Mouse (Mus musculus) frontal cortex, postnatal 36 days (tissue): ENCODE data around the gene Tjp2.

Experiments
- DNase-seq, 2 experiments: peaks; one replicate each; pipeline ENCODE4 v3.0.0; 2022; ENCODE audit warnings: low spot score in 2 of 2

Tjp2 gene

DNA sequence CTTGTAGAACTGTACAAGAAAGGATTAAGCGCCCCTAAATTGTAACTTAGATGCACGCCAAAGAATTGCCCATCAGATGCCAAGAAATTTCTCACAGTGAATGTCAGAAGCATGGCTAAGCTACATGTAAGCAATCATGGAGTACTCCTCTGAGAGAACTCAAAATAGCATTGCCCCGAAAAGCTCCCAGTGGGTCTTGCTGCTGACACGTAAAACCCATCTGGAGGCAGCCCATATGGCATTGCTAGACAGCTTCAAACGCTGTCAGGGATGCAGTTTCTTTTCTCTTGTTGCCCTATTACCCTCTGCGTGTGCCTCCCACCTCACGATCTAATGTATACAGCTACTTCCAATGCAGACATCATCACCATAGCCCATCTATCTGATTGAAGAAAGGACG is 166.0 kb downstream of the Tjp2 start:
- DNase-seq: no peak

DNA sequence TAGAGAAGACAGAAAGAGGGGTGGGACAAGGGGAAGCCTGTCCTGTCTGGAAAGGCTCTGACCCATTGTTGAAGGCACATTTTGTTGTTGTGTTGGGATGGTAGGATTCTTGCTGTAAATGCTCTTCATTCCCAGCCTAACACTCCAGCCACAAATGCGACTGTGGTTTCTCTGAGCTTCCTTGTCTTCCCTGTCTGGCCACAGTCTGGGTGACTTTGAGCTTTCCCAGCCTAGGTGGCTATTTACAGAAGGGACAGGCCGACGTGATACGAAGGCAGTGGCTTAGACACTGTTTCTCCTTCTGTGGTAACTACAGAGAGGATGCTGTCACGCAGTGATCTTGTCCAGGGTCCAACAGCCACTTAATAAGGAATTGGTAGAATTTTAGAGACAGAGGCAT is 166.8 kb downstream of the Tjp2 start:
- no peak for DNase-seq

DNA sequence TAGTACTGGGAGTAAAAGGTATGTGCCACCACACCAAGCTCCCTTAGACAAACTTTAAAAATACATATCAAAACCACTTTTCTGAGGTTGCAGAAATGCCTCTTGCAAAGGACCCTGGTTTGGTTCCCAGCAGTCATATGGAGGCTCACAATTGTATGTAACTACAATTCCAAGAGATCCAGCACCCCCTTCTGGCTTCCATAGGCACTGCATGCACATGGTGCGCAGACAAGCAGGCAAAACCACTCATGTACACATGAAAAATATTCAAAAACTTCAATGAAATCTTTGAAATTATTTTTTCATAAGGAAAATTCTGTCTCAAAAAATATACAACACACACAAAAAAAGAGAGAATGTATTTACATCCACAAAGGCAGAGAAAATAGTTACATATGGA is 167.9 kb downstream of the Tjp2 start:
- no peak for DNase-seq

DNA sequence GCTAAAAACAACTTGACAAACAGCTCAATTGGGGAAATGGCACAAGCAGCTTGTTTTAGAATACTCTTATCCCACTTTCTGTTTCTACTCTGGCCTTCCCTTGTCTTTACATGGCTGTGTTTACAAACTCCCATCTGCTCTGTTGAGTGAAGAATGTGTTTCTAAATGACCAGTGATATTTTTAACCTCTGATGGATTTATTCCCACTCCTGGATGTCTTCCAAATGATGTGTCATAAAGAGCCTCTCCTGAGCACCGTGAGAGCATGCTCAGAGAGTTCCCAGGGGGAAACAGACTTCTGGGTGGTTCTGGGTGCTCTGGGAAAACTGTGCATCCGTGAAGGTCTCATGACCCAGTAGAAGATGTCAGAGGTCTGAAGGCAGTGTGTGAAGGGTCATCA is 169.9 kb downstream of the Tjp2 start:
- DNase-seq: peak in 1 of 2 experiments; percentile 29

DNA sequence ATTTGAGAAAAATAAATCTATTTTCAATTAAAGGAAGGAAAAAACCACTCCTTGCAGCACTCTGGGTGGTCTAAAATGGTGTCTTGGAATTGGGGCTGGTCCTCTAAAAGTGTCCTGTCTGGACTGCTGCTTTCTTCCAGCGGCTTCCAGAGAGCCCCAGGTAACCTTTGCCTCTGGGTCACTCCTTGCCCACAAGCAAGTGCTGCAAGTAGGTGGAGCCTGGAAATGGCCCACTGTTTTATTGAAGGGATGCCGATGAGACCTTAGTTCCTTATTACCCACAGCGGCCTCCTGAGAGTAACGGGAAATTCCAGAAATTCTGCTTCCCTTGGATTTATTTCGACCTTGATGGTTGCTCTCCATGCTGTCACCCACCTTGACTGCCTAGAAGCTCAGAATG is 170.6 kb downstream of the Tjp2 start:
- no peak for DNase-seq

DNA sequence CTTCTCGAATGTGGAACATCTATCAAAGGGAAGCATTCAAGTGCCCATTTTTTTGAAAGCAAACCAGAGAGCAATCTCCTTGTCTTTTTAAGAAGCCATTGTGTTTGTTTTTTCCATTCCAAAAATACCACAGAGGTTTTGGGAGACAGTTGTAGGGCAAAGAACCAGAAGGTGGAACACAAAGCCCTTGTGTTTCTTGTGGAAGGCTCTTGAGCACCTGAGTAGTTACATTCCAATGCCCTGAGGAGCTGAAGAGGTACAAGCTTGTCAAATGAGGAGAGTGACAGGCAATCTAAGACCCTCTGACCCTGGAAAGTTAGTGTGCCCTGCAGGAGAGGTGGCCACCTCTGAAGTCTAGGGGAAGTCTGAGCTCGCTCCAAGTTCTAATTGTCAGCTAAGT is 174.3 kb downstream of the Tjp2 start:
- no peak for DNase-seq

DNA sequence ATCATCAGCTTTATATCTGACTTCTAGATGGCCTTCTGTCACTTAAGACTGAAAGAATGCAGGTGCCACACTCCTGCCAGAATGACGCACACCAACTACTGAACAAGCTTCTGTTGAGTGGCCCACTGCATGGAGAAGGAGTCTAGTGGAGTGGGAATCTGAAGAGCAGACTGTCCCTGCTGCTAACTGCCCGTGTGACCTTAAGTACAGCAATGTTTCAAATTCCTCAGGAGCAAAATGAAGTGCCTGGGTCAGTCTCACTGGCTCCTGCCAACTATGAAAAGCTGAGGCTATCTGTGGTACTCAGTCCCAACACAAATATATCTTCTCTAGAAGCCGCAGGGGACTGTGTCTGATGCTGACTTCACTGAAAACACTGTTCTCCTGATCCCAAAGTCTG is 175.5 kb downstream of the Tjp2 start:
- no peak for DNase-seq

DNA sequence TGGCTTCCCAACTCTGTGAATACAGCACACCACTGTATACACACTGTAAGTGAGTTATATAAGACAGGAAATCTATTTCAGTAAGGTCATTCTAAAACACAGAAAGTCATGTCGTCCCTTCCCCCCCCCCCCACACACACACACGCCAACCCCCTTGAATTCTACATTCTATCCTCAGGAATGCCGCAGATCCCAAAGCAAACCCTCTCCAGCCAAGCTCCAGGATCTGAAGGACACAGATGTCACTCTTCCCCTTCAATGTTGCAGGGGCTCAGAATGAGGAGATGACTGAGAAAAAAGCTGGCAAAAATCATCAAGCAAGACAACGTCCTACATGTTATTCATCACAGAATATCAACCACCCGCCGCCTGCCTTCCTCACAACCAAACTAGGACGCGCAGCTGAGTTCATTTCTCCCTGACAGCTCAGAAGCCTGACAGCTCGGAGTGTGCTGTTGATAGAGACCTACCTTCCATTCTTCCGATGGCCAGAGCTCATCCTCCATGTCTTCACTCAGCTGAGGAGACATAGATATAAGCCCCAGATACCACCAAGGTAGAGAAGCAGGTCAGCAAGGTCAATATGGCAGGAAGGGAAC is 178.3 kb downstream of the Tjp2 start:
- no peak for DNase-seq
